Mouse (Mus musculus): ENCODE results near the gene Rad54l2. TPM values are rescaled to one million over a fixed set of nuclear protein-coding genes. Genes with fewer than 3 reads are reported as not detected.

The Rad54l2 gene
- polyA plus RNA-seq, 1 experiment from 2014 or later = 4.1 TPM

DNA sequence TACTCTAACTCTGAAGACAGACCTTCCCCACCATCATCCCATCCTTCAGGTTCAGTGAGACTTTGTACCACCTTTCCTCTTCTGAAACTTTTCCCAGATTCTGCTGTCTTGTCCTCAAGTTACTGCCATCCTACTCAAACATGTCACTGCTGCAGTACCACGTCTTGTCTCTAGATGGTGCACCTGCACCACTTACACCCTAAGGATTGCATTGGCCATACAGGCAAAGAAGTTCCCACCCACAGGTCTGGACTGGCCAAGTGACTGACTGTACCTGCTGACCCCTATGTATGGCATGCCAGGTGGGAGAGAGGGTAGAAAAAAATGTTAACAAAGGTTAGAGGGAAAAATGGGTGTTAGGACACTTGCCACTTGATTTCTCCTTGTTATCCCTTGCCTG, 113.5 kb downstream of the Rad54l2 start:
- H3K27ac ChIP-seq (replicated peaks) = no peak overlapping the region
- H3K9me3 ChIP-seq = no peaks in the 10 kb centered on the region
- H3K4me2 ChIP-seq = no peak overlapping the region
- ATAC-seq (ENCODE audit: extremely low read depth, insufficient number of reproducible peaks, low FRiP score, low TSS enrichment) = no peak
- 0% methylated on average over 1 of the region's 1 CpGs for WGBS
- H3K27me3 ChIP-seq (replicated peaks) = no peaks in the 10 kb centered on the region
- H3K36me3 ChIP-seq = peaks cover 66% of the 10 kb centered on the region
- peaks cover 13% of the 10 kb centered on the region for H3K4me1 ChIP-seq
- H3K9ac ChIP-seq = no peak overlapping the region
- H3K4me3 ChIP-seq = no peak overlapping the region

GRCm38 (mm10) chr9:106673860-106674259, 115.1 kb downstream of the Rad54l2 start:
- Histone ChIP-seq H3K36me3 (peaks cover 66% of the 10 kb centered on the region), H3K27ac (replicated peaks) (no peak overlapping the region), H3K9me3 (no peaks in the 10 kb centered on the region), H3K4me2 (no peak overlapping the region), H3K4me1 (peaks cover 13% of the 10 kb centered on the region), H3K27me3 (replicated peaks) (no peaks in the 10 kb centered on the region), H3K4me3 (no peak overlapping the region), H3K9ac (no peak overlapping the region)
- ATAC-seq (ENCODE audit: extremely low read depth, insufficient number of reproducible peaks, low FRiP score, low TSS enrichment) = no peak
- 83% methylated on average over 2 of the region's 2 CpGs for WGBS

DNA sequence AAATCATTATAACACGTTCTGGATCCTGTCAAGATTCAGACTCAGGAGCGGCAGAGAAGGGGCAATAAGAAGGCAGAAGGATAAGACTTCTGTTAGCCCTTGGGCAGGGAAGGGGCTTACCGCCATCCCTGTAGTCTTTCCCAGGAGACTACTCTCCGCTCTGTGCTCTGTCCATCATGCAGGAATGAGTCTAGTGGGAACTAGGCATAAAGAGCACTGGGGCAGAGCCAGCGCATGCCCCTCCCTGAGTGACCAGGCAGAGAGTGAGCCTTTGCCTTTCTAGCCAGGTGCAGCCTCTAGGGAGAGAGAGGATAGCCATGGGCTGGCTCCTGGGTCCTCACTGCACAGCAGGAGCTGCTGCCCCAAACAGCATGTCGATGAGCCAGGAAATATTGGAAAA, 124.1 kb downstream of the Rad54l2 start:
- Histone ChIP-seq H3K36me3 (peaks cover 87% of the 10 kb centered on the region), H3K27ac (replicated peaks) (no peak overlapping the region), H3K4me1 (peaks cover 27% of the 10 kb centered on the region), H3K9ac (no peak overlapping the region), H3K4me2 (no peak overlapping the region), H3K27me3 (replicated peaks) (no peaks in the 10 kb centered on the region), H3K4me3 (no peak overlapping the region), H3K9me3 (no peaks in the 10 kb centered on the region)
- 82% methylated on average over 6 of the region's 6 CpGs for WGBS
- ATAC-seq (ENCODE audit: extremely low read depth, insufficient number of reproducible peaks, low FRiP score, low TSS enrichment) = no peak

GRCm38 (mm10) chr9:106664433-106664832, 124.6 kb downstream of the Rad54l2 start:
- no peak overlapping the region for H3K9ac ChIP-seq
- no peaks in the 10 kb centered on the region for H3K27me3 ChIP-seq (replicated peaks)
- no peak overlapping the region for H3K4me3 ChIP-seq
- H3K4me2 ChIP-seq = no peak overlapping the region
- peaks cover 27% of the 10 kb centered on the region for H3K4me1 ChIP-seq
- H3K36me3 ChIP-seq = peaks cover 87% of the 10 kb centered on the region
- WGBS = 74% methylated on average over 4 of the region's 4 CpGs
- no peak overlapping the region for H3K27ac ChIP-seq (replicated peaks)
- no peak for ATAC-seq (ENCODE audit: extremely low read depth, insufficient number of reproducible peaks, low FRiP score, low TSS enrichment)
- H3K9me3 ChIP-seq = no peaks in the 10 kb centered on the region

DNA sequence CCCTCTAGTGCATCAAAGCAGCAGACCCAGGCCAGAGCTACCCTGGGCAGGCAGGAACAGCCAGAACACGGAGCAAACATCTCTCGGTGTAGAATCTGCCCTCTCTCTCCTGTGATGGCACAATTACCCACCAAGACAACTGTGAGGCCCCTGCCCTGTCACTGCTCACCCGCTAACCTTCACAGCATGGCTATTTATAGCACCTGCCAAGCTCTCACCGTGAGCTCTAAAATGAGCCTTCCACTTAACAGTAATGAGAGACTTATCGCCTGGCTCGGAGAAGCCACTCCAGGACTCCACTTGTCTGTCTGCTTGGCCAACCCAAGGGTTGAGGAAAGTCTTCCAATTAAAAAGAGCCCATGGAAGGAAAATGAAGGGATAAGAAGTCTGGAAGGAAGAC, 125.8 kb downstream of the Rad54l2 start:
- 39% methylated on average over 6 of the region's 6 CpGs for WGBS
- H3K27ac ChIP-seq (replicated peaks) = peak overlapping the region; percentile 50; the same call in 1 of the 2 replicates

GRCm38 (mm10) chr9:106659935-106660334, 129.1 kb downstream of the Rad54l2 start:
- Histone ChIP-seq H3K36me3 (peaks cover 58% of the 10 kb centered on the region), H3K4me2 (no peak overlapping the region), H3K9me3 (no peaks in the 10 kb centered on the region), H3K9ac (no peak overlapping the region), H3K27ac (replicated peaks) (no peak overlapping the region), H3K4me1 (peaks cover 38% of the 10 kb centered on the region), H3K4me3 (no peak overlapping the region), H3K27me3 (replicated peaks) (peaks cover 23% of the 10 kb centered on the region)
- no peak for ATAC-seq (ENCODE audit: extremely low read depth, insufficient number of reproducible peaks, low FRiP score, low TSS enrichment)
- WGBS = 69% methylated on average over 1 of the region's 1 CpGs

More for the DNA sequence above, 125.8 kb downstream of the Rad54l2 start:
- Histone ChIP-seq H3K9ac (no peak overlapping the region), H3K4me2 (peak overlapping the region; percentile 36), H3K4me3 (no peak overlapping the region), H3K36me3 (peaks cover 87% of the 10 kb centered on the region), H3K27me3 (replicated peaks) (no peaks in the 10 kb centered on the region), H3K4me1 (peaks cover 27% of the 10 kb centered on the region), H3K9me3 (no peaks in the 10 kb centered on the region)
- ATAC-seq (ENCODE audit: extremely low read depth, insufficient number of reproducible peaks, low FRiP score, low TSS enrichment) = no peak

DNA sequence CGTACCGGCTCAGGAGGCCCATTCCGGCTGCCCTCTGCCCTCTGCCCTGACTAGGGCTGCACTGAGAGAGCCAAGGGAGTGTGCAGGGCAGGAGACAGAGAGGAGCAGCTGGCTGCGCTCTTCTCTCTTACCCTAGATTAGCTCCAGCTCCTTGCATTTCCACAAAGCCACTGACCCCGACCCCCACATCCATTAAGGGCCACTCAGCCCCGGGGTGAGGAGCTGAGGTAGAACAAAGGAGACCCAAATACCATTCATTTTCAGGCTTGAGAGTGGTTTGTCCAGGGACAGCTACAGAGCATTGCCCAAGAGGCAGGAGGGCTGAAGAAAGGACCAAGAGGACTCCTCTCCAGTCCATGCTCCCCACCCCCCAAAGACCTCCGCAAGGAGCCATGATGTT, 129.6 kb downstream of the Rad54l2 start:
- H3K27ac ChIP-seq (replicated peaks) = no peak overlapping the region
- peaks cover 38% of the 10 kb centered on the region for H3K4me1 ChIP-seq
- WGBS = 77% methylated on average over 7 of the region's 7 CpGs
- no peak for ATAC-seq (ENCODE audit: extremely low read depth, insufficient number of reproducible peaks, low FRiP score, low TSS enrichment)
- H3K9ac ChIP-seq = no peak overlapping the region
- peaks cover 28% of the 10 kb centered on the region for H3K27me3 ChIP-seq (replicated peaks)
- no peak overlapping the region for H3K4me3 ChIP-seq
- no peak overlapping the region for H3K4me2 ChIP-seq
- peaks cover 54% of the 10 kb centered on the region for H3K36me3 ChIP-seq
- no peaks in the 10 kb centered on the region for H3K9me3 ChIP-seq

DNA sequence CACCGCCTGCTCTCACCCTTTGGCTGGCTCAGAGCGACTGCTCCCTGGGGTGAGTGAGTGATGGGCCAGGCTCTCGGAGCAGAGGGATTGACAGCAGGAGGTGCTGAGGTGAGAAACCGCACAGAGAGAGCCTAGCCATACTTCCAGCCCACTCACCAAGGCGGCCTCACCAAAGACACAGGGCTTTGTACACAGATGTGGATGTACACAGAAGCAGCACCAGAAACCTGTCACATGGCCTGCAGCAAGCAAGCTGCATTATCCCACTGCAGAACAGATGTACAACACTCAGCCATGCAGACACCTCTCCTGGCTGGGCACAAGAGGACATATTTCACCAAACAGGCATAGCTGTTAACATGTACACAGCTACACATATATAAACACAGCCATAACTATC, 131.4 kb downstream of the Rad54l2 start:
- no peak for ATAC-seq (ENCODE audit: extremely low read depth, insufficient number of reproducible peaks, low FRiP score, low TSS enrichment)
- Histone ChIP-seq H3K27ac (replicated peaks) (no peak overlapping the region), H3K36me3 (peaks cover 47% of the 10 kb centered on the region), H3K4me3 (no peak overlapping the region), H3K9ac (no peak overlapping the region), H3K4me1 (peaks cover 21% of the 10 kb centered on the region), H3K4me2 (no peak overlapping the region), H3K9me3 (no peaks in the 10 kb centered on the region), H3K27me3 (replicated peaks) (peaks cover 46% of the 10 kb centered on the region)
- WGBS = 20% methylated on average over 5 of the region's 5 CpGs

GRCm38 (mm10) chr9:106656820-106657219, 132.2 kb downstream of the Rad54l2 start:
- no peak for ATAC-seq (ENCODE audit: extremely low read depth, insufficient number of reproducible peaks, low FRiP score, low TSS enrichment)
- H3K9ac ChIP-seq = no peak overlapping the region
- H3K4me2 ChIP-seq = no peak overlapping the region
- 11% methylated on average over 5 of the region's 5 CpGs for WGBS
- no peaks in the 10 kb centered on the region for H3K9me3 ChIP-seq
- no peak overlapping the region for H3K27ac ChIP-seq (replicated peaks)
- peaks cover 19% of the 10 kb centered on the region for H3K4me1 ChIP-seq
- peaks cover 40% of the 10 kb centered on the region for H3K36me3 ChIP-seq
- H3K4me3 ChIP-seq = no peak overlapping the region
- H3K27me3 ChIP-seq (replicated peaks) = peaks cover 53% of the 10 kb centered on the region

DNA sequence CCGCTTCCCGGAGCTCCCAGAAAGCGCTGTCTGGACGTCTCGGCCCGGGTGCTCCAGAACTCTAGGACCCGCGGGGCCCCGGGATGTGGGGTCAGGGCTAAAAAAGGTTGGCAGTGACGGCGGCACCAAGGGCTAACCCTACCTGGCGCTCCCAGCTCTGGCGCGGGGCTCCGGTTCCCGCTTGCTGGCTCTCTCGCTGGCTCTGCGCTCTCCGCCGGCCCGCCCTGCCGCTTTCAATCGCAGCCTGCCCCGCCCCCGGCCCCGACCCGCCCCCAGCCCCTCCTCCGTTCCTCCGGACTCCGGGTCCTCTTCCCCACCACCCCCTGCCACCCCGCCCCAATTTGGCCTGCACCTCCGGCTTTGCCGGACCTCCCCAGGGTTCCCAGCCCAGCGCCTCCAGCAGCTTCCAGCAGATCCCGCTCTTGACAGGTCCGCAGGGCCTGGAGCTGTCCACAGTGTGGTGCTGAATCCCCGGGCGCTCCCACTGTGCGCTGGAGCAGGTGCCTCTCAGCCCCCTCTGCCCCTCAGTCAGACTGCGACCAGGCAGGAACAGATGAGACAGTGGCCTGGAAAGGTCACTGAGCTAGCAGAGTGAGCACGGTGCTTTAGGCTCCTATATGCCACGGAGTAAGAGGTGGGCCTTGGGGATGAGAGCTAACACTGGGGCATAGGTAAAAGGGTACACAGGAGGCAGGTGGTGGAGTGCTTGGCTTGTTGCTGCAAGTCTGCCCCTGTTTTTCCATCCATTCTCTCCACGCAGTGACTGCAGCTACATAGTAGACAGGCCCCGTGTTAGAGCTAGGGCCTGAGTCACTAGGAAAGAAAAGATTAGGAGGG, 132.9 kb downstream of the Rad54l2 start, which contains the start of gene Grm2:
Gene Grm2 (minus strand): TSS at position 199 of the 837 bp plus-strand sequence.
- Histone ChIP-seq H3K27me3 (replicated peaks) (peaks cover 57% of the 10 kb centered on the region), H3K9ac (0 out of 2 replicates have a peak within 1 kb of the TSS, but pooled peaks have one; percentile 3), H3K4me2 (peak within 1 kb of the TSS; percentile 73), H3K9me3 (no peaks in the 10 kb centered on the region), H3K4me1 (peaks cover 12% of the 10 kb centered on the region), H3K27ac (replicated peaks) (no peak within 1 kb of the TSS), H3K36me3 (peaks cover 33% of the 10 kb centered on the region), H3K4me3 (peak within 1 kb of the TSS; percentile 45)
- WGBS = 1% methylated on average over 36 of the region's 44 CpGs
- ATAC-seq (ENCODE audit: extremely low read depth, insufficient number of reproducible peaks, low FRiP score, low TSS enrichment) = no peak

GRCm38 (mm10) chr9:106652720-106653119, 136.3 kb downstream of the Rad54l2 start:
- Histone ChIP-seq H3K9me3 (no peaks in the 10 kb centered on the region), H3K36me3 (no peaks in the 10 kb centered on the region), H3K4me1 (peaks cover 11% of the 10 kb centered on the region), H3K9ac (no peak overlapping the region), H3K27ac (replicated peaks) (no peak overlapping the region), H3K4me2 (no peak overlapping the region), H3K4me3 (no peak overlapping the region), H3K27me3 (replicated peaks) (peaks cover 73% of the 10 kb centered on the region)
- ATAC-seq (ENCODE audit: extremely low read depth, insufficient number of reproducible peaks, low FRiP score, low TSS enrichment) = no peak
- 67% methylated on average over 1 of the region's 1 CpGs for WGBS

DNA sequence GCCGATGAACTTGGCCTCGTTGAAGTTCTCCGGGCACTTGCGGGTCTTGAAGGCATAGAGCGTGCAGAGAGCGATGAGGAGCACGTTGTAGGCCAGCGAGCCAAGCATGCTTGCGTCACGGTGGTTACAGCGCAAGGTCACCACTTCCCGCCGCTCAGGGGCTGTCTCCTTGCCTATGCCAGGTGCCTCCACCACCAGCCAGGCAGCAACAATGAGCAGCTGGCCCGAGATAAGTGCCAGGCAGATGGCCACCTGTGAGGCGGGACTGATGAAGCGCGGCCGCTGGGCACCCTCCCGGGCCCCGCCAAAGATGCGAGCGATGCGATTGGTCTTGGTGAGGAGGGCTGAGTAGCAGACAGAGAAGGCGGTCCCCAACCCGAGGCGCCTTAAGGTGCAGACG, 141.8 kb downstream of the Rad54l2 start:
- no peak for ATAC-seq (ENCODE audit: extremely low read depth, insufficient number of reproducible peaks, low FRiP score, low TSS enrichment)
- peaks cover 49% of the 10 kb centered on the region for H3K27me3 ChIP-seq (replicated peaks)
- 57% methylated on average over 27 of the region's 27 CpGs for WGBS

More for the DNA sequence above, 141.8 kb downstream of the Rad54l2 start:
- Histone ChIP-seq H3K4me2 (no peak overlapping the region), H3K4me3 (no peak overlapping the region), H3K36me3 (no peaks in the 10 kb centered on the region), H3K9ac (no peak overlapping the region), H3K9me3 (no peaks in the 10 kb centered on the region), H3K4me1 (no peaks in the 10 kb centered on the region), H3K27ac (replicated peaks) (no peak overlapping the region)

All from heart, embryonic 13.5 days (tissue).